Mouse (Mus musculus) forebrain, embryonic 11.5 days (tissue): ENCODE measurements at regions not wholly inside any gene's neighbourhood (a gene's known extent, or its start where the extent isn't known, plus 50 kb on each side); places are given as distances from the start of the nearest gene placed in this dataset.
"Not testable (repeated sequence)": the region's sequence is repeated elsewhere in the genome, so short reads cannot be mapped to it uniquely, and the experiment has no call there.

Source experiments
- ATAC-seq: fragments of 200-750 bp; cut with Nextera tagmentation; replicated peaks from 2 replicates; pipeline ENCODE4 v1.8.0; 2017; ENCODE audit warnings: moderate TSS enrichment; ENCODE audit not compliant: low FRiP score
- DNase-seq: peaks from one replicate; pipeline ENCODE4 v3.0.0-alpha.2; 2017; ENCODE audit warnings: low spot score
- H3K27ac ChIP-seq: fragments of 300-500 bp; sonication (generic); 2 replicates; pipeline ENCODE4 v1.5.1; 2014; ENCODE audit warnings: low read depth, low read length
- H3K27me3 ChIP-seq: fragments of 300-500 bp; sonication (generic); 2 replicates; pipeline ENCODE4 v1.6.1; 2014; ENCODE audit warnings: mild to moderate bottlenecking, low read length, mixed read lengths; ENCODE audit not compliant: control insufficient read depth, insufficient read depth
- H3K36me3 ChIP-seq: fragments of 300-500 bp; sonication (generic); 2 replicates; pipeline ENCODE4 v1.6.1; 2014; ENCODE audit warnings: mild to moderate bottlenecking, low read length, moderate library complexity, mixed read lengths; ENCODE audit not compliant: control insufficient read depth, insufficient read depth
- H3K4me1 ChIP-seq: fragments of 300-500 bp; sonication (generic); replicated peaks from 2 replicates; pipeline ENCODE4 v1.6.1; 2014; ENCODE audit warnings: low read length, mixed read lengths; ENCODE audit not compliant: control insufficient read depth, insufficient read depth
- H3K4me2 ChIP-seq: fragments of 300-500 bp; sonication (generic); 2 replicates; pipeline ENCODE4 v1.6.1; 2014; ENCODE audit warnings: low read depth, mild to moderate bottlenecking, low read length, moderate library complexity, mixed read lengths; ENCODE audit not compliant: severe bottlenecking
- H3K4me3 ChIP-seq: fragments of 300-500 bp; sonication (generic); 2 replicates; pipeline ENCODE4 v1.5.1; 2014; ENCODE audit warnings: low read depth, low read length
- H3K9ac ChIP-seq: fragments of 300-500 bp; sonication (generic); 2 replicates; pipeline ENCODE4 v1.6.1; 2014; ENCODE audit warnings: low read length
- H3K9me3 ChIP-seq: fragments of 300-500 bp; sonication (generic); 2 replicates; pipeline ENCODE4 v1.6.1; 2016; ENCODE audit warnings: low read length, mixed read lengths; ENCODE audit not compliant: control insufficient read depth
- WGBS: fragments of 180-500 bp; shearing (Covaris S2); extraction: QIAGEN DNeasy Blood & Tissue Kit; methylation state at CpG from one replicate; pipeline ENCODE4 v1.1.7; 2014; 5-methylcytosine and 5-hydroxymethylcytosine counted together

- H3K27ac ChIP-seq: no peak overlapping the region
- no peak overlapping the region for H3K4me3 ChIP-seq
- no peak for DNase-seq
- H3K36me3 ChIP-seq: no peaks in the 10 kb centered on the region
- H3K4me1 ChIP-seq: no peaks in the 10 kb centered on the region; the same call in 1 of the 2 replicates
- H3K9ac ChIP-seq: no peak overlapping the region
- no peaks in the 10 kb centered on the region for H3K27me3 ChIP-seq
- H3K9me3 ChIP-seq: no peaks in the 10 kb centered on the region
- WGBS: 79% methylated on average over 6 of the region's 6 CpGs
- no peak for ATAC-seq
- H3K4me2 ChIP-seq: no peak overlapping the region
Observed at GRCm38 (mm10) chr14:66501995-66502394, 493.0 kb upstream of the Gulo start.

- H3K9ac ChIP-seq: no peak overlapping the region
- H3K9me3 ChIP-seq: no peaks in the 10 kb centered on the region
- no peak overlapping the region; the same call in 1 of the 2 replicates for H3K27ac ChIP-seq
- no peaks in the 10 kb centered on the region for H3K27me3 ChIP-seq
- no peak overlapping the region for H3K4me2 ChIP-seq
- WGBS: 12% methylated on average over 11 of the region's 11 CpGs
- H3K36me3 ChIP-seq: no peaks in the 10 kb centered on the region
- DNase-seq (peak; percentile 69), ATAC-seq (peak; percentile 69)
- H3K4me3 ChIP-seq: no peak overlapping the region
- peaks cover 9% of the 10 kb centered on the region for H3K4me1 ChIP-seq
Observed at GRCm38 (mm10) chr14:66499896-66500295, 490.9 kb upstream of the Gulo start.

- ATAC-seq (no peak), DNase-seq (no peak)
- no peaks in the 10 kb centered on the region for H3K9me3 ChIP-seq
- H3K27ac ChIP-seq: peak overlapping the region; percentile 96
- H3K4me1 ChIP-seq: peaks cover 18% of the 10 kb centered on the region
- WGBS: 83% methylated on average over 1 of the region's 1 CpGs
- peak overlapping the region; percentile 39 for H3K9ac ChIP-seq
- no peak overlapping the region for H3K4me3 ChIP-seq
- no peaks in the 10 kb centered on the region for H3K36me3 ChIP-seq
- peak overlapping the region; percentile 26; the same call in 1 of the 2 replicates for H3K4me2 ChIP-seq
- H3K27me3 ChIP-seq: no peaks in the 10 kb centered on the region
Observed at GRCm38 (mm10) chr14:66495146-66495545, 486.1 kb upstream of the Gulo start.

GRCm38 (mm10) chr14:66494518-66494923 is 485.5 kb upstream of the Gulo start:
- 3% methylated on average over 5 of the region's 5 CpGs for WGBS
- H3K4me3 ChIP-seq: no peak overlapping the region
- peak overlapping the region; percentile 96 for H3K27ac ChIP-seq
- peaks cover 18% of the 10 kb centered on the region for H3K4me1 ChIP-seq
- peak overlapping the region; percentile 33; the same call in 1 of the 2 replicates for H3K4me2 ChIP-seq
- peak overlapping the region; percentile 39 for H3K9ac ChIP-seq
- H3K9me3 ChIP-seq: no peaks in the 10 kb centered on the region
- no peaks in the 10 kb centered on the region for H3K36me3 ChIP-seq
- DNase-seq (peak; percentile 94), ATAC-seq (peak; percentile 96)
- no peaks in the 10 kb centered on the region for H3K27me3 ChIP-seq

GRCm38 (mm10) chr14:66493691-66494121 is 484.7 kb upstream of the Gulo start:
- Histone ChIP-seq H3K9me3 (no peaks in the 10 kb centered on the region), H3K36me3 (no peaks in the 10 kb centered on the region), H3K4me2 (peak overlapping the region; percentile 33; the same call in 1 of the 2 replicates), H3K4me3 (no peak overlapping the region), H3K9ac (peak overlapping the region; percentile 29; the same call in 1 of the 2 replicates), H3K27me3 (no peaks in the 10 kb centered on the region), H3K27ac (peak overlapping the region; percentile 96), H3K4me1 (peaks cover 22% of the 10 kb centered on the region)
- ATAC-seq (peak; percentile 22; the same call in 1 of the 2 replicates), DNase-seq (peak; percentile 51)
- 9% methylated on average over 4 of the region's 4 CpGs for WGBS

GRCm38 (mm10) chr14:66484751-66485150 is 475.7 kb upstream of the Gulo start:
- not testable (repeated sequence) for H3K4me3 ChIP-seq, H3K4me1 ChIP-seq, H3K27me3 ChIP-seq, H3K9me3 ChIP-seq, ATAC-seq, H3K36me3 ChIP-seq, DNase-seq, H3K27ac ChIP-seq, H3K9ac ChIP-seq, H3K4me2 ChIP-seq
- 83% methylated on average over 1 of the region's 1 CpGs for WGBS

GRCm38 (mm10) chr14:66479181-66479580 is 470.2 kb upstream of the Gulo start:
- no peak overlapping the region for H3K27ac ChIP-seq

GRCm38 (mm10) chr14:66478562-66478961 is 469.6 kb upstream of the Gulo start:
- DNase-seq (no peak), ATAC-seq (no peak)
- Histone ChIP-seq H3K9me3 (peaks cover 2% of the 10 kb centered on the region; the same call in 1 of the 2 replicates), H3K4me2 (no peak overlapping the region), H3K9ac (no peak overlapping the region; the same call in 1 of the 2 replicates), H3K27me3 (no peaks in the 10 kb centered on the region), H3K36me3 (no peaks in the 10 kb centered on the region), H3K4me1 (no peaks in the 10 kb centered on the region), H3K27ac (no peak overlapping the region), H3K4me3 (no peak overlapping the region)
- 45% methylated on average over 6 of the region's 6 CpGs for WGBS

More at GRCm38 (mm10) chr14:66479181-66479580, 470.2 kb upstream of the Gulo start:
- Histone ChIP-seq H3K9me3 (peaks cover 2% of the 10 kb centered on the region; the same call in 1 of the 2 replicates), H3K4me1 (no peaks in the 10 kb centered on the region), H3K4me3 (no peak overlapping the region), H3K36me3 (no peaks in the 10 kb centered on the region), H3K27me3 (no peaks in the 10 kb centered on the region), H3K9ac (no peak overlapping the region), H3K4me2 (no peak overlapping the region)
- WGBS: 87% methylated on average over 4 of the region's 4 CpGs
- no peak for DNase-seq
- ATAC-seq: no peak

- H3K4me2 ChIP-seq: no peak overlapping the region
- no peak for ATAC-seq
- 65% methylated on average over 1 of the region's 1 CpGs for WGBS
Observed at GRCm38 (mm10) chr14:66475026-66475425, 466.0 kb upstream of the Gulo start.

More at GRCm38 (mm10) chr14:66475026-66475425, 466.0 kb upstream of the Gulo start:
- no peaks in the 10 kb centered on the region for H3K9me3 ChIP-seq
- no peaks in the 10 kb centered on the region for H3K27me3 ChIP-seq
- no peak overlapping the region for H3K4me3 ChIP-seq
- no peak overlapping the region for H3K9ac ChIP-seq
- no peak for DNase-seq
- no peaks in the 10 kb centered on the region for H3K36me3 ChIP-seq
- no peak overlapping the region for H3K27ac ChIP-seq
- H3K4me1 ChIP-seq: 0 out of 2 replicates have a peak, but pooled peaks cover 3% of the 10 kb centered on the region
